Mouse (Mus musculus): ENCODE measurements at regions not wholly inside any gene's neighbourhood (a gene's known extent, or its start where the extent isn't known, plus 50 kb on each side); places are given as distances from the start of the nearest gene placed in this dataset.

DNA sequence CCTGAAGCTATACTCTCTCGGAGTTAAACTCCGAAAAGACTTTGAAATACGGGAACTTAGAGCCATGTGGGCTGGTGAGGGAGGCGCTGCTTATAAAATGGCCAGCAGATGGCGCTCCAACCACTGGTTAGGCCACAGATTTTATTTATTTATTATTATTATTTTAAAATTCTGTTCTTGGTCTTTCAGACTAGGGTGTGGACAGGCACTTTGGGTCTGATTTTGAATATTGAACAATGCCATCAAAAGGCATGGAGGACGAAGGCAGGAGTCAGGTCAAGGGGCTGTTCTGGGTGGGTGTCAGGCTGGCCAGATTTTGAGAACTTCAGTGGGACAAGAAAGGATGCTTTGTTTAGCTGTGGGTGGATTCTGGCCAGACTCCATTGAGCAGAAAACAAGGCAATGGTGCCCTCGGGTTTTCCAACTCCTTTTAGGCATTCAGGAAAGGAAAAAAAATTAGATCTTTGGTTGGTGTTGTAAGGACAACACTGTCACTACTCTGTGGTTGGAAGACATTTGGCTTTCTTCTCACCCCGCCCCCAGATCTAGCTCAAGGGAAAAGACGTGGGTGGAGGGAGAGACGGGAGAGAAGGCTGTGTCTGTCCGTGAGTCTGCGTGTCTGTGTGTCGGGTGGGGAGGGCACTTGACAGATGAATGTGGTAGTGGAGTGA, 319.5 kb downstream of the Med13l start:
- ATAC-seq (peak; percentile 62), DNase-seq (peak; percentile 88)
- Histone ChIP-seq H3K9ac (no peak overlapping the region), H3K4me2 (ENCODE audit: low read depth) (no peak overlapping the region), H3K9me3 (ENCODE audit: low read length) (no peaks in the 10 kb centered on the region), H3K27me3 (ENCODE audit: insufficient read depth, low read length) (peaks cover 44% of the 10 kb centered on the region), H3K36me3 (ENCODE audit: insufficient read depth) (no peaks in the 10 kb centered on the region), H3K4me1 (ENCODE audit: insufficient read depth) (no peaks in the 10 kb centered on the region), H3K4me3 (ENCODE audit: low read depth, low read length) (no peak overlapping the region), H3K27ac (ENCODE audit: low read depth, low read length) (no peak overlapping the region)
- 5% methylated on average over 13 of the region's 13 CpGs for WGBS
- TF ChIP-seq CTCF (IDR thresholded peaks at IDR 0.05; ENCODE audit: low read depth) = peak; percentile 80

DNA sequence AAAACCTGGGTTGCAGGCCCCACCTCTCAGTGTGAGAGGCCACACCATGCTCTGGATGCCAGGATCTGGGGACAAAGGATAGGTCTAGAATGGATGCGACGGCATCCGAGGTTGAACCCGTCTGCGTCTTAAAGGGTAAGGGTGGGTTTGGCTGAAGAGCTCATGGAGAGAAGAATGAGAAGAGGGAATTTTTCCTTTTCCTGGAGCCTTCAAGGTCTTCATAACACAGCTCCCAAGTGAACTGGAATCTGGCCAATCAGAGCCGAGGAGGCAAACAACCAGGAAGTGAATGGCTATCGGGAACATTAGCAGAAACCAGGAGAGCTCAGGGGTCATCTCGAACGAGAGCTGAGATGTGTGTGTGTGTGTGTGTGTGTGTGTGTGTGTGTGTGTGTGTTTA, 320.1 kb downstream of the Med13l start:
- TF ChIP-seq CTCF (IDR thresholded peaks at IDR 0.05; ENCODE audit: low read depth) = no peak
- no peak overlapping the region for H3K4me2 ChIP-seq (ENCODE audit: low read depth)
- no peaks in the 10 kb centered on the region for H3K36me3 ChIP-seq (ENCODE audit: insufficient read depth)
- no peak overlapping the region for H3K9ac ChIP-seq
- no peaks in the 10 kb centered on the region for H3K4me1 ChIP-seq (ENCODE audit: insufficient read depth)
- no peak overlapping the region for H3K4me3 ChIP-seq (ENCODE audit: low read depth, low read length)
- no peak overlapping the region for H3K27ac ChIP-seq (ENCODE audit: low read depth, low read length)
- H3K27me3 ChIP-seq (ENCODE audit: insufficient read depth, low read length) = peaks cover 38% of the 10 kb centered on the region
- WGBS = 54% methylated on average over 9 of the region's 9 CpGs
- ATAC-seq (0 out of 2 replicates have a peak, but pooled peaks have one; percentile 8), DNase-seq (no peak)
- no peaks in the 10 kb centered on the region for H3K9me3 ChIP-seq (ENCODE audit: low read length)

DNA sequence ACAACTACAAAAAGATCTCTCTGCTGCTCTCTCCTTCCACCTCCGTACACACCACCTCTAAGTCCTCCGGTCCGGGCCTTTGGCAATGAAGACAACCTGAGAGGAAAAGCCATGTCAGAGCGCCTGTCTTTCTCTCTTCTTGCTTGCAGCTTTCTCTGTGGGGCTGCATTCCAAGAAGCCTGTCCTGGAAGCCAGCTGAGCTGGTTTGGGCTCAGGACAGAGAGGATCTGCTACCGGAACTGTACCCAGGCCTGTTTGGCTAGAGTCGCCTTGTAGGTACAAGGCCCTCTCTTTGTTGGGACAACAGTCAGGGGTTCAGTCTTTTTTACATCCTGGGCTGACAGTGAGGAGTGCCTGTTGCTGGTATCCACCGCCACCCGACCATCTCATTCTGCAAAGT, 321.4 kb downstream of the Med13l start:
- H3K4me3 ChIP-seq (ENCODE audit: low read depth, low read length) = no peak overlapping the region
- H3K36me3 ChIP-seq (ENCODE audit: insufficient read depth) = no peaks in the 10 kb centered on the region
- H3K9ac ChIP-seq = no peak overlapping the region
- TF ChIP-seq CTCF (IDR thresholded peaks at IDR 0.05; ENCODE audit: low read depth) = no peak
- H3K27me3 ChIP-seq (ENCODE audit: insufficient read depth, low read length) = peaks cover 27% of the 10 kb centered on the region
- H3K9me3 ChIP-seq (ENCODE audit: low read length) = no peaks in the 10 kb centered on the region
- DNase-seq = no peak
- H3K4me1 ChIP-seq (ENCODE audit: insufficient read depth) = no peaks in the 10 kb centered on the region
- ATAC-seq = no peak
- H3K27ac ChIP-seq (ENCODE audit: low read depth, low read length) = no peak overlapping the region
- WGBS = 93% methylated on average over 8 of the region's 8 CpGs
- no peak overlapping the region for H3K4me2 ChIP-seq (ENCODE audit: low read depth)

DNA sequence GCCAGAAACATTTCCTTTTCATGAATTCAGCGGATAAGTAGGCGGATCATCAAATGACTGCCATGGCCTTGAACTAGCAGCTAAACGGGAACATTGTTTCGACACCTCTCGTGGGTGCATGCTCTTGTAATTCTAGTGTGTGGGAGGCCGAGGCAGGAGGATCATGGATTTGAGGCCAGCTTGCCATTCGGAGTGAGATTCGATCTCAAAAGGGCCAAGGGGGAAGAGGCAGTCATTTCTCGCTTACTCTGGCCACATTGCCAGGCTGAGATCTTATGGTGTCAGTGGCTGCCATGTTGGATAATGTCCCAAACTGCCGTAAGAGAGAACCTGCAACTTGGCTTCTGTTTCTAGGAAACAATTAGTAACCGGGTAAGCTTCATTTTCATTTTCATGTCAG, 327.7 kb downstream of the Med13l start:
- DNase-seq (no peak), ATAC-seq (no peak)
- no peak overlapping the region for H3K9ac ChIP-seq
- H3K9me3 ChIP-seq (ENCODE audit: low read length) = no peaks in the 10 kb centered on the region
- H3K27ac ChIP-seq (ENCODE audit: low read depth, low read length) = no peak overlapping the region
- no peaks in the 10 kb centered on the region for H3K27me3 ChIP-seq (ENCODE audit: insufficient read depth, low read length)
- H3K4me2 ChIP-seq (ENCODE audit: low read depth) = no peak overlapping the region
- no peak overlapping the region for H3K4me3 ChIP-seq (ENCODE audit: low read depth, low read length)
- H3K36me3 ChIP-seq (ENCODE audit: insufficient read depth) = no peaks in the 10 kb centered on the region
- no peaks in the 10 kb centered on the region for H3K4me1 ChIP-seq (ENCODE audit: insufficient read depth)
- 76% methylated on average over 11 of the region's 11 CpGs for WGBS
- no peak for TF ChIP-seq CTCF (IDR thresholded peaks at IDR 0.05; ENCODE audit: low read depth)

DNA sequence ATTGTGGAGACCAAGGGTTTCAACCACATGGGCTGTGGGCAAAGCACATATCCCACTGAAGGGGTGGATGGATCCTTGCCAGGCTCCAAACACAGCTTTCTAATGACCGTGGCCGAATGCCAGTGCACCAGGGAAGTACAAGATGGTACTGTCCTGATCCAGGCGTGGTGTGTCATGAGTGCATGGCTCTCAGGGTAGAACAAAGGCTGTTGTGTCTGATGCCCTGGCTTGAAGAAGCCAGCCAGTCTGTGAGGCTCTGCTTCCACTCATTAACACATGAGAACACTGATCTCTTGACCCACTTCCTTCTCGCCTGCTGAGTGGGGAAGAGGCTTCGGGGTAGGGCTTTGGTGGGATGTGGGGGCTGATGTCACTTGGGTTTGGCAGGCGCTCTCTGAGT, 330.7 kb downstream of the Med13l start:
- Histone ChIP-seq H3K4me1 (ENCODE audit: insufficient read depth) (no peaks in the 10 kb centered on the region), H3K9ac (no peak overlapping the region), H3K27me3 (ENCODE audit: insufficient read depth, low read length) (no peaks in the 10 kb centered on the region), H3K4me3 (ENCODE audit: low read depth, low read length) (no peak overlapping the region), H3K36me3 (ENCODE audit: insufficient read depth) (no peaks in the 10 kb centered on the region), H3K9me3 (ENCODE audit: low read length) (no peaks in the 10 kb centered on the region), H3K27ac (ENCODE audit: low read depth, low read length) (no peak overlapping the region), H3K4me2 (ENCODE audit: low read depth) (no peak overlapping the region)
- peak; percentile 79 for DNase-seq
- no peak for TF ChIP-seq CTCF (IDR thresholded peaks at IDR 0.05; ENCODE audit: low read depth)
- ATAC-seq = peak; percentile 96
- 37% methylated on average over 6 of the region's 6 CpGs for WGBS

DNA sequence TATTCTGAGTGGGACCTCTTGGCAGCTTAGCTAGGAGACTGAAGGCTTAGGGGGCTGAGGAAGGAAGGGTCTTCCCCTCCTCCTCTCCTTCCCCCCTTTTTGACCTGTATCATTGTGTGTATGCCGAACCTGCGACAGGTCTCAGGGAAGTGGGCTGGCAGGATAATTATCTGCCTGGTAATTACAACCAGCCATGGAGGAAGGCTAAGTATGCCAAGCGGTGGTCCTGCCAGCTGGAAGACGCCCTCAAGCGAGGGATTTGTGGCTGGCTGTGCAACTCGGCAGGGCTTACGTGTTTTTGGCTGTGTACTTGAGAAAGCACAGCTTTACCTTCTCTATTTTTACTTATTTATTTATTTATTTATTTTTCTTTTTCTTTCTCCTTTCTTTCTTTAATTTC, 347.7 kb downstream of the Med13l start:
- Histone ChIP-seq H3K9ac (no peak overlapping the region), H3K36me3 (ENCODE audit: insufficient read depth) (no peaks in the 10 kb centered on the region), H3K27me3 (ENCODE audit: insufficient read depth, low read length) (no peaks in the 10 kb centered on the region), H3K4me2 (ENCODE audit: low read depth) (no peak overlapping the region), H3K4me1 (ENCODE audit: insufficient read depth) (no peaks in the 10 kb centered on the region), H3K27ac (ENCODE audit: low read depth, low read length) (no peak overlapping the region), H3K4me3 (ENCODE audit: low read depth, low read length) (no peak overlapping the region), H3K9me3 (ENCODE audit: low read length) (peaks cover 10% of the 10 kb centered on the region; the same call in 1 of the 2 replicates)
- ATAC-seq (no peak), DNase-seq (peak; percentile 70)
- WGBS = 34% methylated on average over 7 of the region's 7 CpGs
- TF ChIP-seq CTCF (IDR thresholded peaks at IDR 0.05; ENCODE audit: low read depth) = no peak

DNA sequence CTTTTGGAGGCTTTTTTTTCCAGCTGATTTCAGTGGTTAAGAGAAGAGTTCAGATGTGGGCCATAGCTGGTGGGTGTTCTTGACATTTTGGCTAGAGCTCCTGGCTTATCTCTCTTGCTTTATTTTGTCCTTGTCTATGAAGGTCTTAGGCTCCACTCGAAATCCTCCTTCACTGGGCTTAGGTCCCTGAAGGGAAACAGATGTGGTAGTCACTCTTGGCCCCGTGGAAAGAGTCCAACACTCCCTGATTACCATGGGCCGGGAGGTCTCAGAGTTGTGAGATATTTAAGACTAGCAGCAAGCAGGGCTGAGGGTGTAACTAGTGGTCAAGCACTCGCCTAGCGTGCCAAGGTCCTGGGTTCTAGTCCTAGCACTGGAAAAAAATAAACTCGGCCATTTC, 349.3 kb downstream of the Med13l start:
- H3K36me3 ChIP-seq (ENCODE audit: insufficient read depth) = no peaks in the 10 kb centered on the region
- ATAC-seq = no peak
- H3K27ac ChIP-seq (ENCODE audit: low read depth, low read length) = no peak overlapping the region
- H3K27me3 ChIP-seq (ENCODE audit: insufficient read depth, low read length) = no peaks in the 10 kb centered on the region
- no peak for DNase-seq
- H3K4me3 ChIP-seq (ENCODE audit: low read depth, low read length) = no peak overlapping the region
- H3K4me2 ChIP-seq (ENCODE audit: low read depth) = no peak overlapping the region
- no peak for TF ChIP-seq CTCF (IDR thresholded peaks at IDR 0.05; ENCODE audit: low read depth)
- no peaks in the 10 kb centered on the region for H3K9me3 ChIP-seq (ENCODE audit: low read length)
- no peak overlapping the region for H3K9ac ChIP-seq
- H3K4me1 ChIP-seq (ENCODE audit: insufficient read depth) = no peaks in the 10 kb centered on the region
- WGBS = 88% methylated on average over 6 of the region's 6 CpGs
